Mouse (Mus musculus) limb, embryonic 13.5 days (tissue): Measurements from ENCODE around the gene Plrg1. TPM values are rescaled to one million over a fixed set of nuclear protein-coding genes. Genes with fewer than 3 reads are reported as not detected.
A peak's percentile ranks its signal among the peaks of the same experiment; 100 is the strongest.

Experiments used
- ATAC-seq: fragments of 200-750 bp; cut with Nextera tagmentation; 2 replicates; pipeline ENCODE4 v1.8.0; 2017; ENCODE audit warnings: low read depth, moderate number of reproducible peaks, moderate TSS enrichment; ENCODE audit not compliant: low FRiP score
- H3K27ac ChIP-seq: fragments of 300-500 bp; sonication (generic); 2 replicates; pipeline ENCODE4 v1.5.1; 2015; ENCODE audit warnings: inconsistent platforms, mild to moderate bottlenecking, moderate library complexity
- H3K27me3 ChIP-seq: fragments of 300-500 bp; sonication (generic); 2 replicates; pipeline ENCODE4 v1.6.1; 2015; ENCODE audit warnings: mild to moderate bottlenecking, inconsistent platforms
- H3K36me3 ChIP-seq: fragments of 300-500 bp; sonication (generic); 2 replicates; pipeline ENCODE4 v1.6.1; 2015; ENCODE audit warnings: inconsistent platforms, mild to moderate bottlenecking, moderate library complexity
- H3K4me1 ChIP-seq: fragments of 300-500 bp; sonication (generic); 2 replicates; pipeline ENCODE4 v1.6.1; 2015; ENCODE audit warnings: inconsistent platforms
- H3K4me2 ChIP-seq: fragments of 300-500 bp; sonication (generic); replicated peaks from 2 replicates; pipeline ENCODE4 v1.6.1; 2015; ENCODE audit warnings: inconsistent platforms, mild to moderate bottlenecking, moderate library complexity
- H3K4me3 ChIP-seq: fragments of 300-500 bp; sonication (generic); 2 replicates; pipeline ENCODE4 v1.5.1; 2015; ENCODE audit warnings: moderate library complexity, mild to moderate bottlenecking, inconsistent platforms
- H3K9ac ChIP-seq: fragments of 300-500 bp; sonication (generic); 2 replicates; pipeline ENCODE4 v1.6.1; 2015; ENCODE audit warnings: mild to moderate bottlenecking, inconsistent platforms
- H3K9me3 ChIP-seq: fragments of 300-500 bp; sonication (generic); 2 replicates; pipeline ENCODE4 v1.6.1; 2016; ENCODE audit warnings: inconsistent platforms
- WGBS: fragments of 180-500 bp; shearing (Covaris S2); methylation state at CpG from one replicate; pipeline ENCODE4 v1.1.7; 2015; 5-methylcytosine and 5-hydroxymethylcytosine counted together
- polyA plus RNA-seq: library from polyadenylated mRNA; unstranded; fragments of >200 nt; fragmentation: Nextera tagmentation; extraction: Ambion mirVana; gene quantifications from 2 replicates; pipeline ENCODE4 v1.2.1, GENCODE M21; 2015

The Plrg1 gene
- polyA plus RNA-seq, 1 experiment from 2014 or later: 115 TPM

- Histone ChIP-seq H3K4me2 (no peak overlapping the region), H3K27me3 (no peaks in the 10 kb centered on the region), H3K9me3 (no peaks in the 10 kb centered on the region), H3K4me3 (no peak overlapping the region), H3K9ac (no peak overlapping the region), H3K36me3 (no peaks in the 10 kb centered on the region), H3K4me1 (no peaks in the 10 kb centered on the region), H3K27ac (no peak overlapping the region)
- ATAC-seq: no peak
- 90% methylated on average over 9 of the region's 9 CpGs for WGBS
These were observed 27.6 kb upstream of the Plrg1 start for GRCm38 (mm10) chr3:83027546-83028251.

DNA sequence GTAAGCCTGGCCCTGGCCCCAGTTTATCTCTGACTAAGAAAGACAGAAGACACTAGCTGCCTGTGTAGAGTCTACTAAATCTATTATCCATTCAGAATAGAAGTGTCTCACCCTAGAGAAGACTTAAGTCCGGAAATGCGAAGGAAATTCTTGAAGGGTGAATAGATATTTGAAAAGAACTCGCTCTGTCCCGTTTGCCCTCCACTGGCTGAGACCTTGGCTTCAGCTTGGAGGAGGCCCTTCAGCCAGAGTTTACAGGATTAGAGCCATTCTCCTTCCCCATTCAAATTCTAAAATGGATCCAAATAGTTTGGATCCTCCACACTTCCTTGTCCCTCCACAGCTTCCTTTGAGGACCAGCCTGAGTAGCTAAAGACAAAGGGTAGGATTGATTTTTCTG is 25.0 kb upstream of the Plrg1 start:
- Histone ChIP-seq H3K9me3 (no peaks in the 10 kb centered on the region), H3K4me1 (0 out of 2 replicates have a peak, but pooled peaks cover 3% of the 10 kb centered on the region), H3K27me3 (no peaks in the 10 kb centered on the region), H3K36me3 (no peaks in the 10 kb centered on the region), H3K4me2 (no peak overlapping the region), H3K27ac (no peak overlapping the region), H3K4me3 (no peak overlapping the region), H3K9ac (no peak overlapping the region)
- 90% methylated on average over 4 of the region's 4 CpGs for WGBS
- no peak for ATAC-seq

GRCm38 (mm10) chr3:83032746-83033308 is 22.5 kb upstream of the Plrg1 start:
- 47% methylated on average over 13 of the region's 13 CpGs for WGBS
- no peak for ATAC-seq
- no peak overlapping the region for H3K4me3 ChIP-seq

GRCm38 (mm10) chr3:83033801-83034200 is 21.5 kb upstream of the Plrg1 start:
- Histone ChIP-seq H3K27ac (no peak overlapping the region), H3K27me3 (no peaks in the 10 kb centered on the region), H3K4me3 (no peak overlapping the region), H3K36me3 (no peaks in the 10 kb centered on the region), H3K9ac (no peak overlapping the region), H3K4me1 (0 out of 2 replicates have a peak, but pooled peaks cover 3% of the 10 kb centered on the region), H3K4me2 (no peak overlapping the region), H3K9me3 (no peaks in the 10 kb centered on the region)
- 80% methylated on average over 8 of the region's 8 CpGs for WGBS
- no peak for ATAC-seq

More at GRCm38 (mm10) chr3:83032746-83033308, 22.5 kb upstream of the Plrg1 start:
- Histone ChIP-seq H3K9ac (no peak overlapping the region), H3K4me2 (peak overlapping the region; percentile 15; the same call in 1 of the 2 replicates), H3K27me3 (no peaks in the 10 kb centered on the region), H3K4me1 (0 out of 2 replicates have a peak, but pooled peaks cover 3% of the 10 kb centered on the region), H3K27ac (no peak overlapping the region), H3K9me3 (no peaks in the 10 kb centered on the region), H3K36me3 (no peaks in the 10 kb centered on the region)

GRCm38 (mm10) chr3:83038865-83039264 is 16.5 kb upstream of the Plrg1 start:
- H3K9me3 ChIP-seq: no peaks in the 10 kb centered on the region
- WGBS: 74% methylated on average over 2 of the region's 2 CpGs

DNA sequence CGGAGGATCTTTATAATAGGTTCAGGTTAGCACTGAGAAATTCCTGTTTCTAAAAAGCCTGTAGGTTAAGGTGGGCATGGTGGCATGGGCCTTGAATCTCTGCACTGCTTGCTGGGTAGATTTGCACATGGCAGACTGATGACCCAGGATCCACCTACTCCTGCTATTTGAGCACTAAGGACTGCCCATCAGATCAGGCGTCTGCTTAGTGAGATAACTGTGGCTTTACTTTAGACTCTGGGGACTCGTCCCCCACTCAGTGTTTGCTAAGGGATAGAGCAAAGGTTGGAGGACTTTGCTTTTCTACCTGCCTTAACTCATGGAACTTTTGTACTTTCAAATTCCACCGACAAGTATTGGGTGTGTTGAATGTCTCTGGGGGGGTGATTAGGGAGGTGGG is 15.7 kb upstream of the Plrg1 start:
- Histone ChIP-seq H3K27ac (no peak overlapping the region), H3K4me3 (no peak overlapping the region), H3K9ac (no peak overlapping the region), H3K9me3 (no peaks in the 10 kb centered on the region), H3K4me2 (no peak overlapping the region), H3K27me3 (no peaks in the 10 kb centered on the region), H3K4me1 (no peaks in the 10 kb centered on the region), H3K36me3 (no peaks in the 10 kb centered on the region)
- ATAC-seq: no peak
- 80% methylated on average over 4 of the region's 4 CpGs for WGBS

More at GRCm38 (mm10) chr3:83038865-83039264, 16.5 kb upstream of the Plrg1 start:
- no peaks in the 10 kb centered on the region for H3K4me1 ChIP-seq
- H3K27ac ChIP-seq: no peak overlapping the region
- no peak overlapping the region for H3K4me2 ChIP-seq
- H3K9ac ChIP-seq: no peak overlapping the region
- no peak for ATAC-seq
- H3K27me3 ChIP-seq: no peaks in the 10 kb centered on the region
- H3K4me3 ChIP-seq: no peak overlapping the region
- no peaks in the 10 kb centered on the region for H3K36me3 ChIP-seq

- H3K27ac ChIP-seq: no peak overlapping the region
- 89% methylated on average over 5 of the region's 5 CpGs for WGBS
- H3K4me1 ChIP-seq: no peaks in the 10 kb centered on the region
- H3K4me3 ChIP-seq: no peak overlapping the region
- no peak overlapping the region for H3K9ac ChIP-seq
- H3K9me3 ChIP-seq: no peaks in the 10 kb centered on the region
- no peak overlapping the region for H3K4me2 ChIP-seq
- ATAC-seq: no peak
- no peaks in the 10 kb centered on the region for H3K36me3 ChIP-seq
- no peaks in the 10 kb centered on the region for H3K27me3 ChIP-seq
These were observed 12.9 kb upstream of the Plrg1 start for GRCm38 (mm10) chr3:83042451-83042850.

GRCm38 (mm10) chr3:83046649-83047048 is 8.7 kb upstream of the Plrg1 start:
- 85% methylated on average over 11 of the region's 11 CpGs for WGBS
- Histone ChIP-seq H3K27ac (no peak overlapping the region), H3K4me1 (no peaks in the 10 kb centered on the region), H3K36me3 (no peaks in the 10 kb centered on the region), H3K4me2 (no peak overlapping the region), H3K27me3 (no peaks in the 10 kb centered on the region), H3K9me3 (no peaks in the 10 kb centered on the region), H3K4me3 (no peak overlapping the region), H3K9ac (no peak overlapping the region)
- no peak for ATAC-seq

GRCm38 (mm10) chr3:83049680-83050079 is 5.6 kb upstream of the Plrg1 start, which contains the start of gene Fgb:
TSS of gene Fgb (minus strand) at chr3:83049863.
- no peak for ATAC-seq
- Histone ChIP-seq H3K4me2 (no peak within 1 kb of the TSS), H3K4me1 (no peaks in the 10 kb centered on the region), H3K27ac (no peak within 1 kb of the TSS), H3K9me3 (no peaks in the 10 kb centered on the region), H3K4me3 (no peak within 1 kb of the TSS), H3K36me3 (no peaks in the 10 kb centered on the region), H3K9ac (no peak within 1 kb of the TSS), H3K27me3 (no peaks in the 10 kb centered on the region)
- WGBS: 89% methylated on average over 8 of the region's 8 CpGs

DNA sequence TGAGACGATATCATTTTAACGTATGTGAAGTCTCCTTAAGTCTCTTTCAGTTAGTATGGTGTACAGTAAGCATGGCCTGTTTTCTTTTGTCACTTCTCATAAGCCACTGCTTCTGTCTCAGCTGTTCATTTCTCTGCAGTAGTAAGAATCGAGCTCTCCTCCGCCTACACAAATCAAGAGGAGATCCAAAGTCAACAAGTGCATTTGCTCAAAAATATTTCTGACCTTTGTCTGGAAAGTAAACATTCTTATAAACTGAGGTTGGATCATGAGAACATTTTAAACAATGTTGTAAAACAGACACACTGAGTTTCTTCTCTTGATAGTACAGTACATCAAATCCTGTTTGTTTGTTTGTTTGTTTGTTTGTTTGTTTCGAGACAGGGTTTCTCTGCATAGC is 4.7 kb upstream of the Plrg1 start:
- WGBS: 85% methylated on average over 5 of the region's 5 CpGs
- no peaks in the 10 kb centered on the region for H3K4me1 ChIP-seq
- H3K4me3 ChIP-seq: no peak overlapping the region
- H3K4me2 ChIP-seq: no peak overlapping the region
- no peak overlapping the region for H3K27ac ChIP-seq
- H3K9me3 ChIP-seq: no peaks in the 10 kb centered on the region
- H3K36me3 ChIP-seq: no peaks in the 10 kb centered on the region
- no peak overlapping the region for H3K9ac ChIP-seq
- no peak for ATAC-seq
- H3K27me3 ChIP-seq: no peaks in the 10 kb centered on the region

- Histone ChIP-seq H3K4me1 (peaks cover 10% of the 10 kb centered on the region), H3K4me3 (no peak overlapping the region), H3K27me3 (no peaks in the 10 kb centered on the region), H3K36me3 (peaks cover 5% of the 10 kb centered on the region), H3K9me3 (no peaks in the 10 kb centered on the region), H3K4me2 (no peak overlapping the region), H3K9ac (no peak overlapping the region), H3K27ac (no peak overlapping the region)
- WGBS: 85% methylated on average over 5 of the region's 5 CpGs
- ATAC-seq: no peak
These were observed 3.2 kb upstream of the Plrg1 start for GRCm38 (mm10) chr3:83052102-83052501.

DNA sequence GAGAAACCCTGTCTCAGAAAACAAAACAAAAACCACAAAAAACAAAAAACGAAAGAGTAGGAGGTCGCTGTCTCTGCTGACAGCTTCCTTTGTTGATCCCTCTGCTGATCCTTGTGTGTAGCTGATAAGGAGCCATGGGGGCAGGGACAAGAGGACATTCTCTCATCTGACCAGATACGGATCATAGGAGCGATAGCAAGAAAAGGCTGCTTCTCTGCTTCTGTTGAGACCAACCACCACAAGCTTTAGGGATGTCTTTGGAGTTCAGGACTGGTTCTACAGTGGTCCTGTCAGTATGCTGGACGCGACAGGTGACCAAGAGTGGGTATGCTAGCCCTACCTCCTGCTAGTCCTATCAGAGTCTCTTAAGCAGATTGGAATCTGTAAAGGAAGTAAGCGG is 2.2 kb upstream of the Plrg1 start:
- Histone ChIP-seq H3K36me3 (peaks cover 12% of the 10 kb centered on the region), H3K27ac (no peak overlapping the region), H3K4me1 (peaks cover 10% of the 10 kb centered on the region), H3K4me2 (no peak overlapping the region), H3K4me3 (no peak overlapping the region), H3K27me3 (no peaks in the 10 kb centered on the region), H3K9ac (no peak overlapping the region), H3K9me3 (no peaks in the 10 kb centered on the region)
- 93% methylated on average over 7 of the region's 7 CpGs for WGBS
- ATAC-seq: no peak

- H3K4me1 ChIP-seq: peaks cover 10% of the 10 kb centered on the region
- H3K27ac ChIP-seq: no peak overlapping the region
- no peak for ATAC-seq
- H3K4me2 ChIP-seq: no peak overlapping the region
- no peaks in the 10 kb centered on the region for H3K27me3 ChIP-seq
- no peak overlapping the region for H3K4me3 ChIP-seq
- H3K9me3 ChIP-seq: no peaks in the 10 kb centered on the region
- peaks cover 17% of the 10 kb centered on the region for H3K36me3 ChIP-seq
- 37% methylated on average over 10 of the region's 10 CpGs for WGBS
- H3K9ac ChIP-seq: no peak overlapping the region
These were observed 1.6 kb upstream of the Plrg1 start for GRCm38 (mm10) chr3:83053758-83054157.
